Mouse (Mus musculus) layer of hippocampus, postnatal 10 days (tissue): Measurements from ENCODE around the gene Pax3. TPM values are rescaled to one million over a fixed set of nuclear protein-coding genes. Genes with fewer than 3 reads are reported as not detected.

ENCODE experiments used
- DNase-seq, 2 experiments: peaks; one replicate each; pipeline ENCODE4 v3.0.0; 2021; ENCODE audit warnings: low spot score in 2 of 2
- total RNA-seq, 2 experiments: library from RNA; stranded (reverse); gene quantifications; 2 replicates each; pipeline ENCODE4 v1.2.3; 2021

Pax3 gene
- total RNA-seq, 2 experiments from 2014 or later: 0.11 TPM; not detected in 1

DNA sequence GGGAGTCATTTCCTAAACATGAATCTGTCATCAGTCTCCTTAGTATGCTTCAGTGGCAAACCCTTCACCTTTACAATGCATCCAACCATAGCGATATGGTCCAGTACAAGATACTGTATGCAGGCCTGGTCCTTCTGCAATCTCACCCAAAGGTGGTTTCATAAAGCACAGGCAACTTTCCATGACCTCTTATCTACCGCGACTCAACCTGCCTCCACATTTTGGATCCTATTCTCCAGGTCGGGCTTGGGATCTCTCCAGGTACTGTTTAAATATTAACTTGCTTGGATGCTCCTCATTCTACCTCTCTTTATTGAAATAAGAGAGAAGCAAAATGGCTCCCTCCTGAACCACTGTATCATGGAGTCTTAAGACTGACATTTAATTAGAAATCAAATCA is 103.3 kb downstream of the Pax3 start:
- DNase-seq: no peak

DNA sequence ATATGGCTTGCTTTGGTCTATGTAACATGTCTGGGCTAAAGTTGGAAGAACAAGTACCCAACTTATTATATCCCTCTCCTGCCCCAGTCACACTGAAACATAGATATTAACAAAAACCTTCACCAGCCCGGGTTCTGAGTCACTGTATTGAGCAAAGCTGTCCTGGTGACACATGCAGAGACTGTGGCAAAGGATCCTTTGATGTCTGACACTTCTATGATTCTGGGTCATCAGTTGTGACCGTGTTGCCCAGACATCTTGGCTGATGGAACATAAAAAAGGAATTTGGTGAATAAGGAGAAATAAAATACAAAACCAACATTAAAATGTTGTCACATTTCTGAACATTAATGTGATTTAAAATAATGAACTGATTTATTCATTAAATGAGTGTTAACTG is 108.3 kb downstream of the Pax3 start:
- DNase-seq: no peak

DNA sequence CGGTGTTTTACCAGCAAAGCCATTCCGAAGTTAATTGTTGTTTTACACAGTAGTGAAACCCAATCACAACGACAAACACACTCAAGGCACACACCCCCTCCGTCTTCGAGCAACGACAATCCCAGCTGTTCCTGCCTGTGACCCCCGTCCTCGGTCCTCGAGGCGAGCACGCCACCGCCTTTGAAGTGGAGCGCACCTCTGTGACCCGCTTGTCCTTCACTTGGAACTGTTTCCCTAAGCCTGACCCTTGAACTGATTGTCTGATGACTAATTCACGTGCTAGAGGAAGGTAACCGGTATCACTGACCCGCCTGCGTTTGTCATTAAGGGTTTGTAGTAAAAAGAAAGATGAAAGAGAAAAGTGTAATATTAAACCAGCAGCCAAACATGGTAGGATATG is 115.2 kb downstream of the Pax3 start:
- DNase-seq: no peak

DNA sequence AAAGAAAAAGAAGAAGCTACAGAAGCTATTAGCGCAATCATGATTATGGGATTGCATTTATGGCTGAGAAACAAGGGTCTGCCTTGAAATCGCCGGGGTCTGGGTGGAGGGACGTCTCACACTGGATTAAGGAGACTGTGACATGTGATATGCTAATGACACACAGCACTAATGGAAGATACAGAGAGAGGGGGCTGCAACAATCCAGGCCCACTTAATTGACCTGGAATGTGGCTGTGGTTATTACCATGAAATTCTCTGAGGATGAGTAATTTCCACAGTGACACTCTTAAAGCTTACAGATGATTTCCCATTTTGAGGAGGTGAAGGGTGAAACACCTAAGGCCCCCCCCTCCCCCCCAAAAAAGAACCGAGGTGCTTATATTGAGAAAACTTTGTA is 136.1 kb downstream of the Pax3 start:
- no peak for DNase-seq

DNA sequence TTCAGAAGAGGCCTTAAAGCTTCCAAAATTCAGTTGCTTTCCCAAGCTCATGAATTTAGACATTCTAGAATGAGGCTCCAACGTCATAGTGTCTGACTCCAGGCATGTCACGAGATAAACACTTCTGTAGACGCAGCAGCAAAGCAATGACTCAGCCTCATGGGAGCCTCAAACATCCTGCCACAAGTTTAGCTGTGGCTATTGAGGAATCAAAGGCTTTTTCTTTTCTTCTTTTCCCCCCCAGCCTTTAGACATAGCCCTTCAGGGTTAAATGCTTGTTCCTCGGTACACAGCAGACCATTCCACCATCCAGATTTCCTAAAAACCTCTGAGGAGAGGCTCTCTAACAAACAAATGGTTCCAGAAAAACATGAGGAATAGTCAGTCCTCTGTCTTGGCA is 139.0 kb downstream of the Pax3 start:
- no peak for DNase-seq

DNA sequence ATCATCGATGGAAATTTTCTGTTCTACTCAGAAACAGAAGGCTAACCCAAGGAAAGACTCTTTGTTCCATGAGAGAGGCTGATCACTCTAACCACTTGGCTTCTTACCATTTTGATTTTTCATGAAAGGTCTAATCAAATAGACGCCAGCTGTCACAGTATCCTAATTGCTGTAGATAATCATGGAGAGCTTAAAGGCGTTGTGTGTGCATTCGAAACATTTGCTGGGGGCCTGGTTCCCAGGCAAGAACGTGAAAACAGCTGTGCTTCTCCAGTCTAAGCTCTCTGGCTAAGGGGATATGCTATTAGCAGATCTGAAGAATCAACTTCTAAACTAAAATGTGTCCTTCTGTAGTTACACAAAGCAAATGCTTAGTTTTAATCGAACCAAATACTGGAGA is 143.3 kb downstream of the Pax3 start:
- DNase-seq: no peak

Other genes starting within 250 kb of the Pax3 start
- gene Sgpp2, start 113.2 kb upstream of the Pax3 start, total RNA-seq: 1 to 10 TPM; 1.3 to 2.3 TPM